Mouse (Mus musculus) spleen, adult 2 months (tissue): ENCODE data around the gene Sox9.

Source experiments
- CTCF ChIP-seq: fragments of 200-500 bp; IDR thresholded peaks from 2 replicates; pipeline ENCODE4 v1.5.1; 2011; ENCODE audit warnings: mild to moderate bottlenecking, inconsistent platforms; ENCODE audit not compliant: insufficient read depth, insufficient read length, insufficient replicate concordance; ENCODE audit errors: extremely low read depth
- POLR2A ChIP-seq: fragments of 200-500 bp; IDR thresholded peaks from 2 replicates; pipeline ENCODE4 v1.6.1; 2011; ENCODE audit warnings: low read depth, low read length, inconsistent platforms

DNA sequence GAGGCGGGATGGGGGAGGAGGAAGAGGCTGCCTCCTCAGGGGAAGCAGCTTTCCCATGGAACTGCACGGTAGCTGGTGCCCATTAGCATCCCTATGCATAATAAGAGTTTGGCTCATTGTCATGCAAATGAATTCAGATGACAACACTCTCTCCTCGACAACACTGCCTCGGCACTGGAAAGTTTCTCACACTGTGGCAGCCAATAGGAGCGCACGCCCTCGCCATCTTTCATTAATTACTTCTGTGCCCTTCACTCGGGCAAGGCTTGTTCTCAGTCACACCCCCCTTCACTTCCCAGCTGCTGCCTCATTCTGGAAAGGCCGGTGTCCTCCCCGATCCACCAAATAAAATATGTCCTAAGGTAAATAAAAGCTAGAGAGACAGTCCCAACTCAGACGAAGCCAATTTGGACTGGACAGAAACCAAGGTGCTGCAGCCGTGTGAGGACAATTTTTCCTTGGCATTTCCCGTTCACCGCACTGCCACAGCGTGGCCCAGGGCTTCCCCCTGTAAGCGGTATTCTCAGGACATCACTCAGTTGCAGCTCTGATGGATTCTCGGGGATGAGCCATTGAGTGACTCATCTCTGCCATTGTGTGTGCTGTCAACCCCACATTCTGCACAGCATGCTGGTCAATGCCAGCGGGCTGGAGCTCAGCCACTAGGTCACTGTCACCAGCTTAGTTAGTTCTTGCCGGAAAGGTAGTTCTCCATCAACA is 29.3 kb downstream of the Sox9 start:
- TF ChIP-seq CTCF (no peak), POLR2A (no peak)
